Mouse (Mus musculus): ENCODE measurements around the gene Smdt1.

- TF ChIP-seq CTCF (IDR thresholded peaks at IDR 0.05; ENCODE audit: extremely low read depth, insufficient read length, insufficient replicate concordance, low read depth, low read length) (no peak), POLR2A (IDR thresholded peaks at IDR 0.05; ENCODE audit: low read depth, low read length) (no peak)
Observed at GRCm38 (mm10) chr15:82353745-82354113, 15.0 kb downstream of the Smdt1 start.
